In genomic region chr9:116311364-116311763, GRCm38 (mm10) we compare ENCODE assay signal across 19 mouse cellular contexts.
"Had no signal": no experiment of that assay in that cellular context is flagged by ENCODE, and none has a peak within 500 bp of the region (broad histone marks: within the 10 kb centered on the region; RNA-seq: fewer than 3 reads in every experiment).

No protein-coding gene starts in this region.

- ATAC-seq: midbrain, embryonic 16.5 days had no signal

- H3K4me3 ChIP-seq: midbrain, embryonic 10.5 days; midbrain, embryonic 12.5 days; myocyte; neural tube, embryonic 13.5 days; neural tube, embryonic 15.5 days had no signal

- H3K36me3 ChIP-seq: midbrain, embryonic 10.5 days; midbrain, embryonic 12.5 days; neural tube, embryonic 13.5 days; neural tube, embryonic 15.5 days had no signal

- H3K27me3 ChIP-seq: midbrain, embryonic 12.5 days; neural tube, embryonic 13.5 days; neural tube, embryonic 15.5 days had no signal

- DNase-seq: lung, adult 18-20 months; lung, embryonic 14.5 days; lung, postnatal 10 days; lung, postnatal 4 days; midbrain, embryonic 14.5 days; retina, postnatal 1 day; right cerebral cortex, adult 18-20 months; right cerebral cortex, postnatal 25 days; right cerebral cortex, postnatal 4 days; spleen, adult 18-20 months; thymus, adult 18-20 months; thymus, postnatal 14 days; thymus, postnatal 4 days had no signal
